Mouse (Mus musculus) intestine, embryonic 16.5 days (tissue): ENCODE measurements around the gene Ntrk2. TPM values are rescaled to one million over a fixed set of nuclear protein-coding genes. Genes with fewer than 3 reads are reported as not detected.

ENCODE experiments used
- ATAC-seq: fragments of 200-750 bp; cut with Nextera tagmentation; 2 replicates; pipeline ENCODE4 v1.8.0; 2017; ENCODE audit warnings: moderate TSS enrichment, moderate library complexity
- H3K27ac ChIP-seq: fragments of 300-500 bp; sonication (generic); 2 replicates; pipeline ENCODE4 v1.5.1; 2014; ENCODE audit warnings: mild to moderate bottlenecking, low read length
- H3K27me3 ChIP-seq: fragments of 300-500 bp; sonication (generic); replicated peaks from 2 replicates; pipeline ENCODE4 v1.6.1; 2014; ENCODE audit warnings: low read length, control low read depth, mixed read lengths; ENCODE audit not compliant: control insufficient read depth, insufficient read depth
- H3K36me3 ChIP-seq: fragments of 300-500 bp; sonication (generic); 2 replicates; pipeline ENCODE4 v1.6.1; 2014; ENCODE audit warnings: low read length, control low read depth; ENCODE audit not compliant: control insufficient read depth, insufficient read depth
- H3K4me1 ChIP-seq: fragments of 300-500 bp; sonication (generic); 2 replicates; pipeline ENCODE4 v1.6.1; 2014; ENCODE audit warnings: low read length, control low read depth, mixed read lengths; ENCODE audit not compliant: control insufficient read depth, insufficient read depth
- H3K4me2 ChIP-seq: fragments of 300-500 bp; sonication (generic); 2 replicates; pipeline ENCODE4 v1.6.1; 2014; ENCODE audit warnings: low read depth, low read length, control low read depth
- H3K4me3 ChIP-seq: fragments of 300-500 bp; sonication (generic); 2 replicates; pipeline ENCODE4 v1.5.1; 2014; ENCODE audit warnings: mild to moderate bottlenecking, low read length
- H3K9ac ChIP-seq: fragments of 300-500 bp; sonication (generic); 2 replicates; pipeline ENCODE4 v1.6.1; 2014; ENCODE audit warnings: low read depth, low read length
- H3K9me3 ChIP-seq: fragments of 300-500 bp; sonication (generic); 2 replicates; pipeline ENCODE4 v1.6.1; 2016; ENCODE audit warnings: low read length, control low read depth; ENCODE audit not compliant: control insufficient read depth
- WGBS: fragments of 180-500 bp; shearing (Covaris S2); extraction: QIAGEN DNeasy Blood & Tissue Kit; methylation state at CpG from one replicate; pipeline ENCODE4 v1.1.7; 2014; 5-methylcytosine and 5-hydroxymethylcytosine counted together
- polyA plus RNA-seq: library from polyadenylated mRNA; unstranded; fragments of >200 nt; fragmentation: Nextera tagmentation; extraction: Ambion mirVana; gene quantifications from 2 replicates; pipeline ENCODE4 v1.2.1, GENCODE M21; 2015

The Ntrk2 gene
- polyA plus RNA-seq, 1 experiment from 2014 or later = 0.87 TPM

DNA sequence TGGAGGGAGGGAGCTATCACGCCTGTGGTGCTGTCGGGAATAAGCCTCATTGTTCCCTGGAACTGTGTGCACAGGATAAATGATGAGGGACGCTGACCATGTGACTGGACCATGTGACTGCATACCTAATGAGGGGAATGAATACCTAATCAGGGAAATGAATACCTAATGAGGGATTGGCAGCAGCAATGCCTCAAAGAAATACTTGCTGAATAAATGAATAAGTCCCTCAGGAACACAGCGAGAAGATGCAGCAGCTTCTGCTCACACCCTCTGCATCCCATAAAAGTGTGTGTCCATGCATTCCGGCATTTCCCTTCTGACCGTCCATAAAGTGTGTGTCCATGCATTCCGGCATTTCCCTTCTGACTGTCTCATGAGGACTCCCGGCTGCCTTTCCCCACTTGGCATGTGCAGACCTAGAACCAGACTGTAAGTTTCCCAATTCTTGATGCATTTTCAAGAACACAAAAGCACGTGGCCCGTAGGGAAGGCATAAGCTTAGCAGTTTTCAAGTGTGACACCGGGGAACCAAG lies 338.0 kb downstream of the Ntrk2 start:
- no peaks in the 10 kb centered on the region for H3K9me3 ChIP-seq
- ATAC-seq = no peak
- H3K36me3 ChIP-seq = no peaks in the 10 kb centered on the region
- no peak overlapping the region for H3K4me3 ChIP-seq
- H3K9ac ChIP-seq = no peak overlapping the region
- H3K27me3 ChIP-seq = no peaks in the 10 kb centered on the region
- no peak overlapping the region for H3K4me2 ChIP-seq
- 67% methylated on average over 11 of the region's 11 CpGs for WGBS
- H3K4me1 ChIP-seq = no peaks in the 10 kb centered on the region
- no peak overlapping the region for H3K27ac ChIP-seq

- no peak for ATAC-seq
- H3K4me2 ChIP-seq = no peak overlapping the region
- 56% methylated on average over 21 of the region's 21 CpGs for WGBS
- no peaks in the 10 kb centered on the region for H3K36me3 ChIP-seq
- H3K27ac ChIP-seq = no peak overlapping the region
- no peaks in the 10 kb centered on the region for H3K27me3 ChIP-seq
- no peaks in the 10 kb centered on the region for H3K9me3 ChIP-seq
- no peak overlapping the region for H3K4me3 ChIP-seq
- H3K4me1 ChIP-seq = no peaks in the 10 kb centered on the region
- no peak overlapping the region for H3K9ac ChIP-seq
These were observed 339.5 kb downstream of the Ntrk2 start for GRCm38 (mm10) chr13:59145677-59146555.

GRCm38 (mm10) chr13:59146616-59147015 lies 340.2 kb downstream of the Ntrk2 start:
- Histone ChIP-seq H3K9ac (no peak overlapping the region), H3K27ac (no peak overlapping the region), H3K4me2 (no peak overlapping the region), H3K27me3 (no peaks in the 10 kb centered on the region), H3K36me3 (no peaks in the 10 kb centered on the region), H3K4me1 (no peaks in the 10 kb centered on the region), H3K4me3 (no peak overlapping the region), H3K9me3 (no peaks in the 10 kb centered on the region)
- WGBS = 84% methylated on average over 7 of the region's 7 CpGs
- ATAC-seq = no peak

DNA sequence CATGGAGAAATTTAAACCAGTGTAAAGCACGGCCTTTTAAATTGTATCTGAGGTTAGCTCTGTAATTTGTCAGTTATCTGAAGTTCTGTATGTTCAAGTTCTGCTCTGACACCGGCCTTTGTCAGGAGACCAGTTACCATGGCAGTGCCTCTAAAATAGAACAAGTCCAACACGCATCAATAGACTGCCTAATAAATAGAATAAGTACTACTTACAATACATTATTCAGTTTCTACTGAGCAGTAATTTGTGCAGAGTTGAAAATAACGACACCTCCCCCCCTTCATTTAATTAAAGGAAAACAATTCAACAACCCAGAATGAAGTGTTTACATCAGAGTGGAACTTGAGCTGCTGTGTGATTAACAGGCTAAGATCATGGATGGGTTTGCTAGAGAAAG lies 341.6 kb downstream of the Ntrk2 start:
- Histone ChIP-seq H3K27ac (no peak overlapping the region), H3K4me3 (no peak overlapping the region), H3K9me3 (no peaks in the 10 kb centered on the region), H3K9ac (no peak overlapping the region), H3K27me3 (no peaks in the 10 kb centered on the region), H3K4me1 (no peaks in the 10 kb centered on the region), H3K36me3 (no peaks in the 10 kb centered on the region), H3K4me2 (no peak overlapping the region)
- WGBS = 77% methylated on average over 4 of the region's 4 CpGs
- ATAC-seq = no peak

DNA sequence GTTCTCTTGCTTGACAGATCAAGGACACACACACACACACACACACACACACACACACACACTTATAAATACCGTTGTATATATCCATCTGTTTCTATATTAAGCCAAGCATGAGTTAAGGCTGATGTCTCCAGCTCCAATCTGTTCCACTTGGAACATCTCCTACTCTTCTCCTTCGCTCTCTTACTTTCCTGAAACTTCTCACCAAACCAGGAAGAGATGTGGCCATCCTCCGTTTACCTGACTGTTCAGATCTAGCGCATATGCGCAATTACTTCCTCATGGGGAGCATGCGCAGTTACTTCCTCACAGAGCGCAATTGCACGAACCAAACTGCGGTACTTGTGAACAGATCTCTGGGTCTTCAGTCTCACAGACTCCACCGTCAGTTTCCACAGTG lies 342.4 kb downstream of the Ntrk2 start:
- Histone ChIP-seq H3K4me1 (no peaks in the 10 kb centered on the region), H3K9me3 (no peaks in the 10 kb centered on the region), H3K27me3 (no peaks in the 10 kb centered on the region), H3K36me3 (no peaks in the 10 kb centered on the region), H3K4me3 (no peak overlapping the region), H3K9ac (no peak overlapping the region), H3K4me2 (no peak overlapping the region), H3K27ac (no peak overlapping the region)
- 79% methylated on average over 10 of the region's 10 CpGs for WGBS
- ATAC-seq = no peak

GRCm38 (mm10) chr13:59164015-59164414 lies 357.6 kb downstream of the Ntrk2 start:
- Histone ChIP-seq H3K4me2 (no peak overlapping the region), H3K9me3 (no peaks in the 10 kb centered on the region), H3K4me3 (no peak overlapping the region), H3K36me3 (no peaks in the 10 kb centered on the region), H3K27me3 (no peaks in the 10 kb centered on the region), H3K9ac (no peak overlapping the region), H3K27ac (no peak overlapping the region), H3K4me1 (no peaks in the 10 kb centered on the region)
- ATAC-seq = no peak
- WGBS = 80% methylated on average over 8 of the region's 8 CpGs

- Histone ChIP-seq H3K27ac (no peak overlapping the region), H3K4me3 (no peak overlapping the region), H3K4me2 (no peak overlapping the region), H3K4me1 (no peaks in the 10 kb centered on the region), H3K27me3 (no peaks in the 10 kb centered on the region), H3K9me3 (no peaks in the 10 kb centered on the region), H3K36me3 (no peaks in the 10 kb centered on the region), H3K9ac (no peak overlapping the region)
- 65% methylated on average over 8 of the region's 8 CpGs for WGBS
- no peak for ATAC-seq
These were observed 367.5 kb downstream of the Ntrk2 start for GRCm38 (mm10) chr13:59173840-59174239.

DNA sequence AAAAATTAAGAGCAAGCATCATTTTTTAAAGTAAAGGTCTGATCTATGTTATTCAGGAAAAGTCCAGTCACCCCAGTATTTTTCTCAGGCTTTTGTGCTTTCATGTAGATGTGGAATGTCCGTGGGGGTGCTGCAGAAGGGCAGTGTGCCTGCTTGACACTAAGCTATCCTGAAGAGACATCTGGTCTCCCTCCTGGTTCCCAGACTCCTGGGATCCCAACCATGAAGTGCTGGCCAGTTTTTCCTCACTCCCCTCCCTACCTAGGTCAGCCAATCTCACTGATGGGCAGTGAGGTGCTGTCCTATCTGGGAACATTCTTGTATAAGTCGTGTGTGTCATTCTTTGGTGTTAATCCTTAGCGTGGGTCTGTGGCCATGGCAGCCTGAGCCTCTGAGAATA lies 369.7 kb downstream of the Ntrk2 start:
- Histone ChIP-seq H3K27me3 (no peaks in the 10 kb centered on the region), H3K36me3 (no peaks in the 10 kb centered on the region), H3K4me1 (no peaks in the 10 kb centered on the region), H3K27ac (no peak overlapping the region), H3K4me2 (no peak overlapping the region), H3K4me3 (no peak overlapping the region), H3K9ac (no peak overlapping the region), H3K9me3 (no peaks in the 10 kb centered on the region)
- WGBS = 83% methylated on average over 3 of the region's 3 CpGs
- no peak for ATAC-seq

- ATAC-seq = no peak
- WGBS = 55% methylated on average over 9 of the region's 9 CpGs
- Histone ChIP-seq H3K4me3 (no peak overlapping the region), H3K27me3 (no peaks in the 10 kb centered on the region), H3K9ac (no peak overlapping the region), H3K4me1 (no peaks in the 10 kb centered on the region), H3K27ac (no peak overlapping the region), H3K9me3 (no peaks in the 10 kb centered on the region), H3K4me2 (no peak overlapping the region), H3K36me3 (no peaks in the 10 kb centered on the region)
These were observed 370.1 kb downstream of the Ntrk2 start for GRCm38 (mm10) chr13:59176485-59176884.
